In genomic region chr11:80485622-80486206, GRCm38 (mm10) we compare ENCODE assay signal across 11 mouse cellular contexts. TPM values are rescaled to one million over a fixed set of nuclear protein-coding genes. Genes with fewer than 3 reads are reported as not detected.
DNase-seq lines count a peak whose midpoint lies in the region; ATAC-seq and TF ChIP-seq lines count a peak whose summit lies in the region.
"Had no signal": no experiment of that assay in that cellular context is flagged by ENCODE, and none has a peak within 500 bp of the region (broad histone marks: within the 10 kb centered on the region; RNA-seq: fewer than 3 reads in every experiment).

No protein-coding gene starts in this region.

- no peaks in the 10 kb centered on the region for H3K36me3 ChIP-seq in hindbrain, embryonic 16.5 days (ENCODE audit: control insufficient read depth, insufficient read depth, low read length)
- H3K36me3 ChIP-seq in hindbrain, embryonic 10.5 days = no peaks in the 10 kb centered on the region
- H3K36me3 ChIP-seq: liver, embryonic 15.5 days had no signal

- no peak for TF ChIP-seq CTCF in cortical plate, adult 2 months (IDR thresholded peaks at IDR 0.05; ENCODE audit: extremely low read depth, insufficient read depth, low read length)

- H3K4me1 ChIP-seq in hindbrain, embryonic 16.5 days (ENCODE audit: control insufficient read depth, insufficient read depth, low read depth, low read length) = peaks cover 61% of the 10 kb centered on the region
- peaks cover 83% of the 10 kb centered on the region for H3K4me1 ChIP-seq in hindbrain, embryonic 10.5 days (replicated peaks)
- peaks cover 22% of the 10 kb centered on the region for H3K4me1 ChIP-seq in cortical plate, adult 2 months (ENCODE audit: control insufficient read depth, insufficient read depth, low read length)
- H3K4me1 ChIP-seq: liver, embryonic 15.5 days had no signal

- peak overlapping the region; percentile 33; the same call in 1 of the 2 replicates for H3K9ac ChIP-seq in hindbrain, embryonic 16.5 days (ENCODE audit: low read depth, low read length)
- H3K9ac ChIP-seq: liver, embryonic 15.5 days had no signal

- peak; percentile 61 for DNase-seq in cerebellum, adult 11-12 months
- no peak for DNase-seq in cerebellum, adult 11 months
- DNase-seq in hindbrain, embryonic 10.5 days (ENCODE audit: low spot score) = no peak
- DNase-seq in 3134 (ENCODE audit: extremely low read depth, insufficient read length, low spot score) (peak; percentile 71), liver (no peak)
- no peak for DNase-seq in testis, postnatal 14 days (ENCODE audit: low spot score)
- DNase-seq: kidney, adult 8-10 months; lung, postnatal 36 days had no signal

- H3K27me3 ChIP-seq in hindbrain, embryonic 16.5 days (replicated peaks; ENCODE audit: control insufficient read depth, insufficient read depth, low read length) = no peaks in the 10 kb centered on the region
- peaks cover 35% of the 10 kb centered on the region for H3K27me3 ChIP-seq in hindbrain, embryonic 10.5 days (ENCODE audit: insufficient read depth, poor library complexity, severe bottlenecking)
- H3K27me3 ChIP-seq: liver, embryonic 15.5 days had no signal

- H3K27ac ChIP-seq in hindbrain, embryonic 16.5 days (ENCODE audit: low read depth, low read length) = peak overlapping the region; percentile 17; the same call in 1 of the 2 replicates
- H3K27ac ChIP-seq in hindbrain, embryonic 10.5 days = no peak overlapping the region
- peak overlapping the region; percentile 82 for H3K27ac ChIP-seq in cortical plate, adult 2 months (ENCODE audit: insufficient read depth, low read length)
- H3K27ac ChIP-seq: liver, embryonic 15.5 days had no signal

- H3K4me3 ChIP-seq in hindbrain, embryonic 16.5 days (ENCODE audit: low read length) = no peak overlapping the region
- no peak overlapping the region for H3K4me3 ChIP-seq in hindbrain, embryonic 10.5 days
- H3K4me3 ChIP-seq in cortical plate, adult 2 months (ENCODE audit: insufficient read depth, low read length) = no peak overlapping the region
- H3K4me3 ChIP-seq: liver, embryonic 15.5 days had no signal

- no peak for ATAC-seq in hindbrain, embryonic 16.5 days

- WGBS in hindbrain, embryonic 16.5 days = 65% methylated on average over 10 of the region's 10 CpGs
- WGBS in hindbrain, embryonic 10.5 days = 84% methylated on average over 10 of the region's 10 CpGs

- no peak for TF ChIP-seq POLR2A in cortical plate, adult 2 months (IDR thresholded peaks at IDR 0.05; ENCODE audit: extremely low read depth, insufficient read depth, low read length)

- no peaks in the 10 kb centered on the region for H3K9me3 ChIP-seq in hindbrain, embryonic 16.5 days (ENCODE audit: control insufficient read depth, low read length)
- no peaks in the 10 kb centered on the region for H3K9me3 ChIP-seq in hindbrain, embryonic 10.5 days
- H3K9me3 ChIP-seq: liver, embryonic 15.5 days had no signal

- H3K4me2 ChIP-seq in hindbrain, embryonic 16.5 days (ENCODE audit: low read length) = no peak overlapping the region
- H3K4me2 ChIP-seq: liver, embryonic 15.5 days had no signal

RNA-seq across cellular contexts. Expression of gene Cdk5r1, which starts 8.9 kb away (rescaled TPM):
- 77.3 and 81.1 TPM in 2 replicates for polyA plus RNA-seq in hindbrain, embryonic 16.5 days (2015; fragmentation: Nextera tagmentation; extraction: Ambion mirVana)
- 7.0 and 18.0 TPM in 2 replicates for polyA plus RNA-seq in hindbrain, embryonic 10.5 days (2016; fragmentation: Nextera tagmentation; extraction: Ambion mirVana)
- 215 and 234 TPM in 2 replicates for polyA plus RNA-seq in cortical plate, adult 2 months (2012; rRNA removed)

RNA-seq across cellular contexts. Expression of gene Psmd11, which starts 57.3 kb away (rescaled TPM):
- polyA plus RNA-seq in hindbrain, embryonic 16.5 days (2015; fragmentation: Nextera tagmentation; extraction: Ambion mirVana) = 272 and 275 TPM in 2 replicates
- 344 and 387 TPM in 2 replicates for polyA plus RNA-seq in hindbrain, embryonic 10.5 days (2016; fragmentation: Nextera tagmentation; extraction: Ambion mirVana)
- 63.5 and 67.0 TPM in 2 replicates for polyA plus RNA-seq in cortical plate, adult 2 months (2012; rRNA removed)

Comparison
In these comparisons a context has a peak if more than half of its experiments do, and no peak if none do; other contexts are left out.
1. DNase-seq: peak in cerebellum, adult 11-12 months (single experiment) and 3134 (single experiment); none in cerebellum, adult 11 months (single experiment), hindbrain, embryonic 10.5 days (single experiment), liver (single experiment) and testis, postnatal 14 days (single experiment).